ENCODE assay signal across 15 mouse cellular contexts in the genomic region with DNA sequence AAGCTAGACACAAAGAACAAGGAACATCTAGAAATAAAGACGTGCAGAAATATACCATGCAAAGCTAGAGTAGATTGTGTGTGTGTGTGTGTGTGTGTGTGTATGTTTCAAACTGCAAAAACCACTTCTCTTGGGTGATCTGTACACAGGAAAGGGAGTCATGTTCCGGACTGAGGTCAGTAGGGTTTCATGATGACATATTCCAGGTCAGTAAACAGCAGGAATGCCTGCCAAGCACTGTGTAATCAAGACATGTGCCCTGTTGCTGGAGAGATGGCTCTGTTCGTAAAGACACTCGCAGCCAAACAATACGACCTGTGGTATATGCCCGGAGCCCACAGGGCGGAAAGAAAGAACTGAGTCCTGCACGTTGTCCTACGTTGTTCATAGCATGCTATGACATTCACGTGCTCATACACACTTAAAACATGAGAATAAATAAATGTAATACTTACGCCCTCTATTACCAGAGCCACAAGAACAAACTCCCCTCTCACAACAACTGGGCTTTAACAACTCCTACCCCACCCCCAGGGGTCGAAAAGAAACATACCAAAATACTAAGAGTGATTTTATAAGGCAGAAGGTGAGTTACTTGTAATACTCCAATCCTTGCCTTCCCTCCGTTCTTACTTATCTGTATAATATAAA. TPM values are rescaled to one million over a fixed set of nuclear protein-coding genes. Genes with fewer than 3 reads are reported as not detected.
DNase-seq lines count a peak whose midpoint lies in the region; ATAC-seq and TF ChIP-seq lines count a peak whose summit lies in the region.
"Had no signal": no experiment of that assay in that cellular context is flagged by ENCODE, and none has a peak within 500 bp of the region (broad histone marks: within the 10 kb centered on the region; RNA-seq: fewer than 3 reads in every experiment).

No protein-coding gene starts in this region.

- no peaks in the 10 kb centered on the region for H3K79me2 ChIP-seq in heart, adult 2 months (replicated peaks; ENCODE audit: control insufficient read depth, insufficient read depth, low read length)

- WGBS in heart, adult 2 months: 38% methylated on average over 13 of the region's 13 CpGs
- 52% methylated on average over 13 of the region's 13 CpGs for WGBS in kidney, postnatal 0 days
- WGBS in lung, postnatal 0 days: 49% methylated on average over 13 of the region's 13 CpGs

- no peak overlapping the region for H3K4me2 ChIP-seq in kidney, postnatal 0 days (ENCODE audit: low read length)
- no peak overlapping the region for H3K4me2 ChIP-seq in lung, postnatal 0 days (replicated peaks; ENCODE audit: low read depth, low read length)

- no peak for TF ChIP-seq CTCF in heart, adult 2 months (IDR thresholded peaks at IDR 0.05)
- no peak for TF ChIP-seq CTCF in kidney, postnatal 0 days (IDR thresholded peaks at IDR 0.05; ENCODE audit: low read depth)
- TF ChIP-seq CTCF in lung, postnatal 0 days (IDR thresholded peaks at IDR 0.05): no peak

- H3K27ac ChIP-seq in heart, adult 2 months: peak overlapping the region; percentile 70
- H3K27ac ChIP-seq in kidney, postnatal 0 days: peak overlapping the region; percentile 47; the same call in 1 of the 2 replicates
- H3K27ac ChIP-seq in lung, postnatal 0 days (ENCODE audit: low read length): no peak overlapping the region

- no peak for DNase-seq in heart, adult 2 months
- no peak for DNase-seq in heart, adult 8-10 months (ENCODE audit: low spot score)
- peak; percentile 57 for DNase-seq in kidney, postnatal 0 days (ENCODE audit: low spot score)
- no peak for DNase-seq in kidney, adult 18-20 months
- DNase-seq in adipocyte (ENCODE audit: low spot score): peak; percentile 40
- DNase-seq in lung, postnatal 0 days (ENCODE audit: low spot score): no peak

- H3K4me3 ChIP-seq in heart, adult 2 months: 0 out of 2 replicates have a peak overlapping the region, but pooled peaks have one; percentile 12
- no peak overlapping the region for H3K4me3 ChIP-seq in kidney, postnatal 0 days (replicated peaks; ENCODE audit: low read depth, low read length)
- H3K4me3 ChIP-seq in lung, postnatal 0 days (ENCODE audit: low read depth, low read length): no peak overlapping the region

- no peaks in the 10 kb centered on the region for H3K36me3 ChIP-seq in heart, adult 2 months (ENCODE audit: control insufficient read depth, insufficient read depth, low read length)
- H3K36me3 ChIP-seq in kidney, postnatal 0 days (ENCODE audit: insufficient read depth, low read length): no peaks in the 10 kb centered on the region
- H3K36me3 ChIP-seq in lung, postnatal 0 days (ENCODE audit: insufficient read depth, low read length): no peaks in the 10 kb centered on the region

- peak; percentile 48; the same call in 1 of the 2 replicates for ATAC-seq in kidney, postnatal 0 days (replicated peaks; ENCODE audit: low FRiP score, low read depth)
- peak; percentile 63 for ATAC-seq in lung, postnatal 0 days
- ATAC-seq in megakaryocyte progenitor cell, adult 5-6 weeks (replicated peaks; ENCODE audit: poor library complexity): no peak
- ATAC-seq: Patski had no signal

- H3K9ac ChIP-seq in heart, adult 2 months (ENCODE audit: low read depth, low read length): no peak overlapping the region
- no peak overlapping the region for H3K9ac ChIP-seq in kidney, postnatal 0 days (ENCODE audit: low read depth, low read length)
- no peak overlapping the region for H3K9ac ChIP-seq in lung, postnatal 0 days (replicated peaks; ENCODE audit: low read depth)

- H3K4me1 ChIP-seq in heart, adult 2 months (ENCODE audit: control insufficient read depth, insufficient read depth, low read length): no peaks in the 10 kb centered on the region; the same call in 1 of the 2 replicates
- 0 out of 2 replicates have a peak, but pooled peaks cover 4% of the 10 kb centered on the region for H3K4me1 ChIP-seq in kidney, postnatal 0 days (replicated peaks; ENCODE audit: insufficient read depth, low read length)
- no peaks in the 10 kb centered on the region for H3K4me1 ChIP-seq in lung, postnatal 0 days (ENCODE audit: insufficient read depth, low read depth, low read length)

- H3K9me3 ChIP-seq in kidney, postnatal 0 days (replicated peaks; ENCODE audit: low read length): no peaks in the 10 kb centered on the region
- no peaks in the 10 kb centered on the region for H3K9me3 ChIP-seq in lung, postnatal 0 days (ENCODE audit: low read length)

- no peak for TF ChIP-seq EP300 in heart, adult 2 months (IDR thresholded peaks at IDR 0.05; ENCODE audit: insufficient read depth, low read depth, low read length)
- peak; percentile 70 for TF ChIP-seq EP300 in lung, postnatal 0 days (IDR thresholded peaks at IDR 0.05)

- intact Hi-C loops in heart, adult 2 months (cut with DNase I): loop anchor here (1.0 kb wide), 1 partner anchor 53 kb away; no protein-coding TSS in a partner anchor

- H3K27me3 ChIP-seq in heart, adult 2 months (ENCODE audit: control insufficient read depth, insufficient read depth, low read length): no peaks in the 10 kb centered on the region
- peaks cover 2% of the 10 kb centered on the region; the same call in 1 of the 2 replicates for H3K27me3 ChIP-seq in kidney, postnatal 0 days (ENCODE audit: insufficient read depth, low read length)
- no peaks in the 10 kb centered on the region for H3K27me3 ChIP-seq in lung, postnatal 0 days (replicated peaks; ENCODE audit: insufficient read depth, low read length)
- H3K27me3 ChIP-seq: Patski had no signal

- no peak for TF ChIP-seq POLR2A in heart, adult 2 months (IDR thresholded peaks at IDR 0.05; ENCODE audit: insufficient read depth, low read depth, low read length)

RNA-seq across cellular contexts. Expression of a gene that starts 1.7 kb away (rescaled TPM):
- 10 to 100 TPM; 51.6 to 70.1 TPM for total RNA-seq in heart, adult 2 months (2021)
- polyA plus RNA-seq in heart, adult 2 months (2012; rRNA removed): 102 and 143 TPM in 2 replicates
- total RNA-seq in heart, adult 8-10 months (2022): 10 to 100 TPM; 56.7 to 79.2 (median 64.0) TPM
- polyA plus RNA-seq in kidney, postnatal 0 days (2015; fragmentation: Nextera tagmentation; extraction: Ambion mirVana): 2.8 and 2.9 TPM in 2 replicates
- 2.1 and 2.4 TPM in 2 replicates for polyA plus RNA-seq in lung, postnatal 0 days (2015; fragmentation: Nextera tagmentation; extraction: Ambion mirVana)
- total RNA-seq in megakaryocyte progenitor cell, adult 5-6 weeks (2015): 0.66 and 1.3 TPM in 2 replicates
- total RNA-seq in megakaryocyte progenitor cell, adult 5-6 weeks (2017): 0.71 and 1.1 TPM in 2 replicates
- total RNA-seq: CH12.LX; layer of hippocampus, adult 18-20 months; left cerebral cortex, postnatal 14 days had no signal
- polyA plus RNA-seq: Patski had no signal

RNA-seq across cellular contexts. Expression of a gene that starts 11.4 kb away (rescaled TPM):
- 1 to 10 TPM; 1.4 to 1.5 TPM for total RNA-seq in heart, adult 2 months (2021)
- polyA plus RNA-seq in heart, adult 2 months (2012; rRNA removed): 4.5 and 5.3 TPM in 2 replicates
- 1 to 10 TPM in 3 of 4 experiments, under 1 TPM in 1; 0.92 to 2.6 (median 1.5) TPM for total RNA-seq in heart, adult 8-10 months (2022)
- 3.5 and 4.2 TPM in 2 replicates for polyA plus RNA-seq in kidney, postnatal 0 days (2015; fragmentation: Nextera tagmentation; extraction: Ambion mirVana)
- 0.84 and 2.2 TPM in 2 replicates for polyA plus RNA-seq in lung, postnatal 0 days (2015; fragmentation: Nextera tagmentation; extraction: Ambion mirVana)
- not detected in 2 replicates for total RNA-seq in megakaryocyte progenitor cell, adult 5-6 weeks (2015)
- not detected in 2 replicates for total RNA-seq in megakaryocyte progenitor cell, adult 5-6 weeks (2017)

RNA-seq across cellular contexts. Expression of a gene that starts 48.7 kb away (rescaled TPM):
- 1 to 10 TPM; 2.3 to 2.6 TPM for total RNA-seq in heart, adult 2 months (2021)
- 5.3 and 5.6 TPM in 2 replicates for polyA plus RNA-seq in heart, adult 2 months (2012; rRNA removed)
- 1 to 10 TPM; 2.6 to 4.7 (median 4.3) TPM for total RNA-seq in heart, adult 8-10 months (2022)
- polyA plus RNA-seq in kidney, postnatal 0 days (2015; fragmentation: Nextera tagmentation; extraction: Ambion mirVana): 8.8 and 9.3 TPM in 2 replicates
- polyA plus RNA-seq in lung, postnatal 0 days (2015; fragmentation: Nextera tagmentation; extraction: Ambion mirVana): 3.9 TPM in 2 replicates
- total RNA-seq in megakaryocyte progenitor cell, adult 5-6 weeks (2015): 0.22 and 0.24 TPM in 2 replicates
- 0.08 and 0.71 TPM in 2 replicates for total RNA-seq in megakaryocyte progenitor cell, adult 5-6 weeks (2017)

RNA-seq across cellular contexts. Expression of a gene that starts 52.8 kb away (rescaled TPM):
- 100 to 1,000 TPM; 103 to 131 TPM for total RNA-seq in heart, adult 2 months (2021)
- polyA plus RNA-seq in heart, adult 2 months (2012; rRNA removed): 97.7 and 101 TPM in 2 replicates
- 100 to 1,000 TPM; 107 to 186 (median 147) TPM for total RNA-seq in heart, adult 8-10 months (2022)
- 51.7 and 57.9 TPM in 2 replicates for polyA plus RNA-seq in kidney, postnatal 0 days (2015; fragmentation: Nextera tagmentation; extraction: Ambion mirVana)
- 78.2 and 80.0 TPM in 2 replicates for polyA plus RNA-seq in lung, postnatal 0 days (2015; fragmentation: Nextera tagmentation; extraction: Ambion mirVana)
- 3.4 and 4.7 TPM in 2 replicates for total RNA-seq in megakaryocyte progenitor cell, adult 5-6 weeks (2015)
- total RNA-seq in megakaryocyte progenitor cell, adult 5-6 weeks (2017): 1.4 and 4.1 TPM in 2 replicates

RNA-seq across cellular contexts. Expression of a gene that starts 55.5 kb away (rescaled TPM):
- total RNA-seq in heart, adult 2 months (2021): not detected
- not detected in 2 replicates for polyA plus RNA-seq in heart, adult 2 months (2012; rRNA removed)
- total RNA-seq in heart, adult 8-10 months (2022): not detected
- polyA plus RNA-seq in kidney, postnatal 0 days (2015; fragmentation: Nextera tagmentation; extraction: Ambion mirVana): not detected in 2 replicates
- polyA plus RNA-seq in lung, postnatal 0 days (2015; fragmentation: Nextera tagmentation; extraction: Ambion mirVana): 0.20 TPM in 1 of 2 replicates, not detected in the other
- total RNA-seq in megakaryocyte progenitor cell, adult 5-6 weeks (2015): not detected in 2 replicates
- not detected in 2 replicates for total RNA-seq in megakaryocyte progenitor cell, adult 5-6 weeks (2017)
- total RNA-seq: adrenal gland, adult 2 months; CH12.LX; heart, postnatal 10 days; layer of hippocampus, adult 18-20 months; left cerebral cortex, postnatal 14 days had no signal
- polyA plus RNA-seq: adrenal gland, adult 2 months; lung, embryonic 16.5 days; Patski; urinary bladder, adult 2 months had no signal

Comparison
In these comparisons a context has a peak if more than half of its experiments do, and no peak if none do; other contexts are left out.
1. DNase-seq: peak in kidney, postnatal 0 days (single experiment) and adipocyte (single experiment); none in heart, adult 2 months (0 of 2), heart, adult 8-10 months (single experiment), kidney, adult 18-20 months (single experiment) and lung, postnatal 0 days (single experiment).
2. RNA of a gene that starts 1.7 kb away (total RNA-seq): 51.6 to 70.1 TPM in heart, adult 2 months and 56.7 to 79.2 TPM in heart, adult 8-10 months; 0.66 to 1.3 TPM in megakaryocyte progenitor cell, adult 5-6 weeks; every median in the first group is over 10 times any median in the second.